Mouse (Mus musculus): Measurements from ENCODE around the gene Wdr35. TPM values are rescaled to one million over a fixed set of nuclear protein-coding genes. Genes with fewer than 3 reads are reported as not detected.
"Not testable (repeated sequence)": the region's sequence is repeated elsewhere in the genome, so short reads cannot be mapped to it uniquely, and the experiment has no call there.

Wdr35 gene
- 20.2 and 20.6 TPM in 2 replicates for polyA plus RNA-seq (2016; fragmentation: Nextera tagmentation; extraction: Ambion mirVana)

DNA sequence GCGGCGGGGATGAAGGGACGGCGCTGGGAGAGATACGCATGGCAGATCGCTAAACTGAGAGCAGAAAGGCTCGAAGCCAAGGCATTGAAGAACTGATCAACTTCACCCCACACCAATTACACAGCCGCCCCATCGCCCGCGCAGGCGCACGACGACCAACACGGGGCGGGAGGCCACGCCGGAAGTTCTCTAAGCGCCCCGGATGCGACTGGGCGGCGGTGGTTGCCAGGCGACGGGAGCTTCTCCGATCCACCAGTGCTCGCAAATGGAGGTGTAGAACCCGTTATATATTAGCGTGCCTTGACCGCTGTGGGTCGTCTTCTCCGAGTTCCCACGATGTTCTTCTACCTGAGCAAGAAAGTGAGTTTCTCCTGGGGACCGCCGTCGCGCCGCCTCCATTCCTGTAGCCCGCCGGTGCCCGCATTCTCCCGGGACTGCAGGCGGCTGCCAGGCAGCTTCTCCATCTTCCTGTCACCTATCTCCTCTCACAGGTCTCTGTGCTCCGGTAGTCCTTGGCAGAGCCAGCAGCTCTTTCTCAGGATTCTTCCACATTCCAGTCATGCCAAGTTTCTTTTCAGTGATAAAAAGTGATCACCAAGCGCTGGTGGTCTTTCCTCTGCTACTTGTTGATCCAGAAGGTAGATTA is at the start of gene Wdr35:
Gene Wdr35, plus strand, starts transcription at position 73 of the 646 bp plus-strand sequence.
- Histone ChIP-seq H3K4me1 (peaks cover 7% of the 10 kb centered on the region), H3K27me3 (replicated peaks) (no peaks in the 10 kb centered on the region), H3K9ac (peak within 1 kb of the TSS; percentile 56), H3K9me3 (no peaks in the 10 kb centered on the region), H3K4me3 (peak within 1 kb of the TSS; percentile 62), H3K36me3 (peaks cover 5% of the 10 kb centered on the region; the same call in 1 of the 2 replicates), H3K4me2 (replicated peaks) (peak within 1 kb of the TSS; percentile 82), H3K27ac (no peak within 1 kb of the TSS)
- WGBS = under 1% methylated on average over 45 of the region's 45 CpGs
- ATAC-seq (ENCODE audit: low FRiP score, low read depth) = peak; percentile 96

DNA sequence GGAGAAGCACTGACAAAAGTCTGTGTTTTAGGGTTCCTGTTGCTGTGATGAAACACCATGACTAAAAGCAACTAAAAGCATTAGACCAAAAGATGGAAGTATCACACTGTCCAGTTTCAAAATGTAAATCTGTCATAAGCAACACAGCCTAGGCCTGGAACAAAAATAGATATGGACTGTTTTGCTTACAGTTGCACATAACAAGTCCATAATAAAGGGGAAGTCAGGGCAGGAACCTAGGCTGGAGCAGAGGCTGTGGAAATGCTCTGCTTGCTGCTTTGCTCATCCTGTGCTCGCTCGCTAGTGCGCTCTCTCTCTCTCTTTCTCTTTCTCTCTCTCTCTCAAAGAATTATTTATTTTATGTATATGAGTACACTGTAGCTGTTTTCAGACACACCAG is 46.0 kb upstream of the Wdr35 start:
- WGBS = 89% methylated on average over 3 of the region's 3 CpGs
- no peak overlapping the region for H3K4me2 ChIP-seq (replicated peaks)
- peaks cover 4% of the 10 kb centered on the region; the same call in 1 of the 2 replicates for H3K36me3 ChIP-seq
- no peaks in the 10 kb centered on the region for H3K27me3 ChIP-seq (replicated peaks)
- ATAC-seq (ENCODE audit: low FRiP score, low read depth) = no peak
- no peaks in the 10 kb centered on the region for H3K9me3 ChIP-seq
- H3K27ac ChIP-seq = no peak overlapping the region
- H3K4me1 ChIP-seq = peaks cover 32% of the 10 kb centered on the region
- no peak overlapping the region for H3K9ac ChIP-seq
- no peak overlapping the region for H3K4me3 ChIP-seq

GRCm38 (mm10) chr12:8928766-8929165 is 44.9 kb upstream of the Wdr35 start:
- no peak for ATAC-seq (ENCODE audit: low FRiP score, low read depth)
- H3K27ac ChIP-seq = no peak overlapping the region
- 79% methylated on average over 4 of the region's 4 CpGs for WGBS

DNA sequence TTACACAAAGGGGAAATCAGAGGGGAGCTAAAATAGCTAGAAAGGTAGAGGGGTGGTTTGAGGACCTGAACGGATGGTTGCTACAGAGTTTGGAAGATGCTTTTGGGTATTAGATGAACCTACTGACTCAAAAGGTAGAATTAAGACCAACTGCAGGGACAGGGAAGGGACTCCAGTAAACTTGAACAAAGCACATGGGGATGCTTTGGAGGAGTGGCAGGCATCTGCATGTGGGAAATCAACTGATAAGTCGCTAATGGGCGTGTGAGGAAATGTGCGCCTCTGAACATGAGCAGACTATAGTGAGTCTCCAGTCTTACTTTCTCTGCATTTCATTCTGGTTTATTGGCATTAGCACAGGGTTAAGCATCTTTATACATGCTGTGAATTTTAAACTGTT is 42.6 kb upstream of the Wdr35 start:
- no peak for ATAC-seq (ENCODE audit: low FRiP score, low read depth)
- 93% methylated on average over 4 of the region's 4 CpGs for WGBS
- Histone ChIP-seq H3K27ac (no peak overlapping the region), H3K9me3 (no peaks in the 10 kb centered on the region), H3K4me1 (peaks cover 11% of the 10 kb centered on the region), H3K36me3 (peaks cover 26% of the 10 kb centered on the region), H3K9ac (no peak overlapping the region), H3K4me2 (replicated peaks) (no peak overlapping the region), H3K4me3 (no peak overlapping the region), H3K27me3 (replicated peaks) (no peaks in the 10 kb centered on the region)

More at GRCm38 (mm10) chr12:8928766-8929165, 44.9 kb upstream of the Wdr35 start:
- Histone ChIP-seq H3K4me1 (peaks cover 22% of the 10 kb centered on the region), H3K4me3 (no peak overlapping the region), H3K4me2 (replicated peaks) (no peak overlapping the region), H3K9me3 (no peaks in the 10 kb centered on the region), H3K27me3 (replicated peaks) (no peaks in the 10 kb centered on the region), H3K36me3 (peaks cover 13% of the 10 kb centered on the region), H3K9ac (no peak overlapping the region)

DNA sequence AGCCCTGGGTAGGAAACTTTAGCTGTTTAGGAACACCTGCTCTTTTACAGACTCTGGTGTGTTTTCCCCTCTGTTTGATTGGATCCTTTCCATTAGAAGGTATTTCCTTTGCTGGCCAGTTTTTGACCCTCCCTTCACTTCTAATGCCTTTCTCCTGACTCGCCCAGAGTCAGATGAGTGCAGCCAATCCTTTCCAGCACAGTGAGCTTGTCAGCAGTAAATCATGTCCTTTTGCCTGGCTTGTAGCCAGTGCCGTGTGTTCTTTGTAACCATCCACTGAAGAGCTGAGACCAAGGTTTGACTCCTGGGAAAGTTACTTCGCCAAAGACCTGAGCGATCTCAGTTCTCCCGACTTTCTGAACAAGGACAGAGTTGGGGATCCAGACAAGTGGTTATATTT is 38.3 kb upstream of the Wdr35 start:
- Histone ChIP-seq H3K4me3 (no peak overlapping the region), H3K9me3 (no peaks in the 10 kb centered on the region), H3K27ac (no peak overlapping the region), H3K4me2 (replicated peaks) (no peak overlapping the region), H3K9ac (no peak overlapping the region), H3K4me1 (no peaks in the 10 kb centered on the region), H3K27me3 (replicated peaks) (no peaks in the 10 kb centered on the region), H3K36me3 (peaks cover 61% of the 10 kb centered on the region)
- ATAC-seq (ENCODE audit: low FRiP score, low read depth) = peak; percentile 78
- WGBS = 59% methylated on average over 5 of the region's 5 CpGs

DNA sequence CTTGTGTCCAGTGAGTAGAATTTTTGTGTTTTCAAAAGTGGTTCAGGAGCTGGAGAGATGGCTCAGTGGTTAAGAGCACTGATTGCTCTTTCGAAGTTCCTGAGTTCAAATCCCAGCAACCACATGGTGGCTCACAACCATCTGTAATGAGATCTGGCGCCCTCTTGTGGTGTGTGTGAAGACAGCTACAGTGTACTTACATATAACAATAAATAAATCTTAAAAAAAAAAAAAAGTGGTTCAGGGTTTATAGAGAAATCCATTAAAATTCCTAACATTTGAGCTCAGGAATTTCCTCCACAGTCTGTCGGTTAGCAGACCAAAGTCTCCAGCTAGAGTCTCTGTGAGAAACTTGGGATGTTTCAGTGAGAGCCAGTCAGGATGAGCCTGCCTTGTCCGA is 37.5 kb upstream of the Wdr35 start:
- H3K36me3 ChIP-seq = peaks cover 61% of the 10 kb centered on the region

GRCm38 (mm10) chr12:8939490-8939889 is 34.2 kb upstream of the Wdr35 start:
- no peaks in the 10 kb centered on the region for H3K27me3 ChIP-seq (replicated peaks)
- H3K4me3 ChIP-seq = no peak overlapping the region
- no peak overlapping the region for H3K4me2 ChIP-seq (replicated peaks)
- 94% methylated on average over 4 of the region's 4 CpGs for whole genome bisulfite sequencing
- no peak for ATAC-seq (ENCODE audit: low FRiP score, low read depth)
- H3K36me3 ChIP-seq = peaks cover 48% of the 10 kb centered on the region
- H3K27ac ChIP-seq = no peak overlapping the region
- no peaks in the 10 kb centered on the region for H3K4me1 ChIP-seq
- H3K9ac ChIP-seq = no peak overlapping the region
- no peaks in the 10 kb centered on the region for H3K9me3 ChIP-seq

More for the DNA sequence above, 37.5 kb upstream of the Wdr35 start:
- ATAC-seq (ENCODE audit: low FRiP score, low read depth); H3K27ac ChIP-seq; H3K4me1 ChIP-seq; H3K9me3 ChIP-seq; H3K9ac ChIP-seq; H3K27me3 ChIP-seq (replicated peaks); H3K4me3 ChIP-seq; H3K4me2 ChIP-seq (replicated peaks): not testable (repeated sequence)
- 79% methylated on average over 4 of the region's 4 CpGs for WGBS

GRCm38 (mm10) chr12:8940011-8941005 is 33.4 kb upstream of the Wdr35 start:
- Histone ChIP-seq H3K4me1 (no peaks in the 10 kb centered on the region), H3K4me3 (no peak overlapping the region), H3K36me3 (peaks cover 42% of the 10 kb centered on the region), H3K9ac (no peak overlapping the region), H3K4me2 (replicated peaks) (no peak overlapping the region), H3K27me3 (replicated peaks) (no peaks in the 10 kb centered on the region), H3K27ac (no peak overlapping the region), H3K9me3 (no peaks in the 10 kb centered on the region)
- no peak for ATAC-seq (ENCODE audit: low FRiP score, low read depth)
- 71% methylated on average over 12 of the region's 12 CpGs for WGBS

GRCm38 (mm10) chr12:8941131-8941615 is 32.5 kb upstream of the Wdr35 start:
- 65% methylated on average over 4 of the region's 4 CpGs for WGBS
- no peak overlapping the region for H3K4me3 ChIP-seq
- H3K9ac ChIP-seq = no peak overlapping the region
- no peaks in the 10 kb centered on the region for H3K4me1 ChIP-seq
- H3K9me3 ChIP-seq = no peaks in the 10 kb centered on the region
- no peak overlapping the region for H3K27ac ChIP-seq
- ATAC-seq (ENCODE audit: low FRiP score, low read depth) = no peak
- no peak overlapping the region for H3K4me2 ChIP-seq (replicated peaks)
- H3K36me3 ChIP-seq = peaks cover 34% of the 10 kb centered on the region
- no peaks in the 10 kb centered on the region for H3K27me3 ChIP-seq (replicated peaks)

- H3K9me3 ChIP-seq = no peaks in the 10 kb centered on the region
- no peak overlapping the region for H3K9ac ChIP-seq
- no peak for ATAC-seq (ENCODE audit: low FRiP score, low read depth)
- H3K27me3 ChIP-seq (replicated peaks) = 0 out of 2 replicates have a peak, but pooled peaks cover 1% of the 10 kb centered on the region
- H3K36me3 ChIP-seq = peaks cover 27% of the 10 kb centered on the region
- H3K4me3 ChIP-seq = no peak overlapping the region
- H3K27ac ChIP-seq = no peak overlapping the region
- 74% methylated on average over 4 of the region's 4 CpGs for WGBS
- no peaks in the 10 kb centered on the region for H3K4me1 ChIP-seq
- H3K4me2 ChIP-seq (replicated peaks) = no peak overlapping the region
These were observed 31.8 kb upstream of the Wdr35 start for GRCm38 (mm10) chr12:8941699-8942392.

GRCm38 (mm10) chr12:8947163-8947562 is 26.5 kb upstream of the Wdr35 start:
- Histone ChIP-seq H3K4me2 (replicated peaks) (peak overlapping the region; percentile 97), H3K27ac (no peak overlapping the region), H3K9ac (no peak overlapping the region), H3K36me3 (no peaks in the 10 kb centered on the region), H3K27me3 (replicated peaks) (peaks cover 17% of the 10 kb centered on the region; the same call in 1 of the 2 replicates), H3K4me1 (peaks cover 8% of the 10 kb centered on the region), H3K9me3 (no peaks in the 10 kb centered on the region), H3K4me3 (no peak overlapping the region)
- no peak for ATAC-seq (ENCODE audit: low FRiP score, low read depth)
- WGBS = 55% methylated on average over 9 of the region's 9 CpGs

Data from neural tube, embryonic 12.5 days (tissue).